Mouse (Mus musculus): ENCODE results near the gene Gal3st2c. TPM values are rescaled to one million over a fixed set of nuclear protein-coding genes. Genes with fewer than 3 reads are reported as not detected.
"Not testable (repeated sequence)": the region's sequence is repeated elsewhere in the genome, so short reads cannot be mapped to it uniquely, and the experiment has no call there.

Gal3st2c gene
- polyA plus RNA-seq (2012; rRNA removed) = 0.03 and 0.08 TPM in 2 replicates

GRCm38 (mm10) chr1:93990209-93990608 is at the start of gene Gal3st2c:
TSS of gene Gal3st2c (plus strand) at chr1:93990509.
- not testable (repeated sequence) for H3K36me3 ChIP-seq (ENCODE audit: control insufficient read depth, insufficient read depth, low read length); H3K27ac ChIP-seq (ENCODE audit: control insufficient read depth, insufficient read depth, low read length); DNase-seq; H3K27me3 ChIP-seq (ENCODE audit: control insufficient read depth, insufficient read depth, low read length); H3K4me3 ChIP-seq (ENCODE audit: control insufficient read depth, insufficient read depth, low read length); H3K4me1 ChIP-seq (replicated peaks; ENCODE audit: control insufficient read depth, insufficient read depth, low read length)
- 96% methylated on average over 7 of the region's 8 CpGs for WGBS

- not testable (repeated sequence) for H3K4me3 ChIP-seq (ENCODE audit: control insufficient read depth, insufficient read depth, low read length); H3K27me3 ChIP-seq (ENCODE audit: control insufficient read depth, insufficient read depth, low read length); H3K4me1 ChIP-seq (replicated peaks; ENCODE audit: control insufficient read depth, insufficient read depth, low read length); H3K36me3 ChIP-seq (ENCODE audit: control insufficient read depth, insufficient read depth, low read length); DNase-seq; H3K27ac ChIP-seq (ENCODE audit: control insufficient read depth, insufficient read depth, low read length)
- WGBS = no CpG with 5 or more reads among the region's 11 CpGs
These were observed 41.2 kb upstream of the Gal3st2c start for GRCm38 (mm10) chr1:93949087-93949486.

GRCm38 (mm10) chr1:93966489-93966888 is 23.8 kb upstream of the Gal3st2c start:
- H3K27ac ChIP-seq (ENCODE audit: control insufficient read depth, insufficient read depth, low read length); H3K36me3 ChIP-seq (ENCODE audit: control insufficient read depth, insufficient read depth, low read length); H3K4me3 ChIP-seq (ENCODE audit: control insufficient read depth, insufficient read depth, low read length); DNase-seq; H3K4me1 ChIP-seq (replicated peaks; ENCODE audit: control insufficient read depth, insufficient read depth, low read length); H3K27me3 ChIP-seq (ENCODE audit: control insufficient read depth, insufficient read depth, low read length): not testable (repeated sequence)
- WGBS = no CpG with 5 or more reads among the region's 1 CpGs

- not testable (repeated sequence) for H3K36me3 ChIP-seq (ENCODE audit: control insufficient read depth, insufficient read depth, low read length)
These were observed 19.9 kb upstream of the Gal3st2c start for GRCm38 (mm10) chr1:93970380-93970779.

GRCm38 (mm10) chr1:93970797-93971196 is 19.5 kb upstream of the Gal3st2c start:
- H3K4me1 ChIP-seq (replicated peaks; ENCODE audit: control insufficient read depth, insufficient read depth, low read length); H3K27ac ChIP-seq (ENCODE audit: control insufficient read depth, insufficient read depth, low read length); H3K27me3 ChIP-seq (ENCODE audit: control insufficient read depth, insufficient read depth, low read length); H3K36me3 ChIP-seq (ENCODE audit: control insufficient read depth, insufficient read depth, low read length); H3K4me3 ChIP-seq (ENCODE audit: control insufficient read depth, insufficient read depth, low read length); DNase-seq: not testable (repeated sequence)
- no CpG with 5 or more reads among the region's 4 CpGs for WGBS

More at GRCm38 (mm10) chr1:93970380-93970779, 19.9 kb upstream of the Gal3st2c start:
- not testable (repeated sequence) for H3K27ac ChIP-seq (ENCODE audit: control insufficient read depth, insufficient read depth, low read length); H3K4me1 ChIP-seq (replicated peaks; ENCODE audit: control insufficient read depth, insufficient read depth, low read length); DNase-seq; H3K27me3 ChIP-seq (ENCODE audit: control insufficient read depth, insufficient read depth, low read length); H3K4me3 ChIP-seq (ENCODE audit: control insufficient read depth, insufficient read depth, low read length)
- 92% methylated on average over 3 of the region's 5 CpGs for WGBS

- WGBS = 55% methylated on average over 2 of the region's 4 CpGs
These were observed 14.5 kb upstream of the Gal3st2c start for GRCm38 (mm10) chr1:93975764-93976163.

GRCm38 (mm10) chr1:93978287-93978686 is 12.0 kb upstream of the Gal3st2c start:
- not testable (repeated sequence) for H3K4me3 ChIP-seq (ENCODE audit: control insufficient read depth, insufficient read depth, low read length); H3K27me3 ChIP-seq (ENCODE audit: control insufficient read depth, insufficient read depth, low read length); H3K27ac ChIP-seq (ENCODE audit: control insufficient read depth, insufficient read depth, low read length); H3K36me3 ChIP-seq (ENCODE audit: control insufficient read depth, insufficient read depth, low read length); H3K4me1 ChIP-seq (replicated peaks; ENCODE audit: control insufficient read depth, insufficient read depth, low read length); DNase-seq
- WGBS = no CpG with 5 or more reads among the region's 7 CpGs

More at GRCm38 (mm10) chr1:93975764-93976163, 14.5 kb upstream of the Gal3st2c start:
- H3K4me1 ChIP-seq (replicated peaks; ENCODE audit: control insufficient read depth, insufficient read depth, low read length); DNase-seq; H3K36me3 ChIP-seq (ENCODE audit: control insufficient read depth, insufficient read depth, low read length); H3K27me3 ChIP-seq (ENCODE audit: control insufficient read depth, insufficient read depth, low read length); H3K4me3 ChIP-seq (ENCODE audit: control insufficient read depth, insufficient read depth, low read length); H3K27ac ChIP-seq (ENCODE audit: control insufficient read depth, insufficient read depth, low read length): not testable (repeated sequence)

- H3K27me3 ChIP-seq (ENCODE audit: control insufficient read depth, insufficient read depth, low read length); H3K4me3 ChIP-seq (ENCODE audit: control insufficient read depth, insufficient read depth, low read length); H3K27ac ChIP-seq (ENCODE audit: control insufficient read depth, insufficient read depth, low read length); H3K36me3 ChIP-seq (ENCODE audit: control insufficient read depth, insufficient read depth, low read length); DNase-seq; H3K4me1 ChIP-seq (replicated peaks; ENCODE audit: control insufficient read depth, insufficient read depth, low read length): not testable (repeated sequence)
- WGBS = 40% methylated on average over 1 of the region's 2 CpGs
These were observed 9.4 kb upstream of the Gal3st2c start for GRCm38 (mm10) chr1:93980932-93981331.

Measured in thymus, adult 2 months (tissue).